Mouse (Mus musculus): ENCODE measurements at regions not wholly inside any gene's neighbourhood (a gene's known extent, or its start where the extent isn't known, plus 50 kb on each side); places are given as distances from the start of the nearest gene placed in this dataset.

GRCm38 (mm10) chr8:89279844-89280243 is 235.9 kb upstream of the Sall1 start:
- peak; percentile 87 for DNase-seq
- no peaks in the 10 kb centered on the region for H3K36me3 ChIP-seq (ENCODE audit: control insufficient read depth, insufficient read depth, low read length)
- no peak overlapping the region for H3K4me3 ChIP-seq (ENCODE audit: insufficient read depth, low read depth, low read length)
- H3K27me3 ChIP-seq (replicated peaks; ENCODE audit: control insufficient read depth, insufficient read depth, low read length) = no peaks in the 10 kb centered on the region
- WGBS = 35% methylated on average over 3 of the region's 3 CpGs
- H3K27ac ChIP-seq (ENCODE audit: insufficient read depth, low read depth, low read length) = peak overlapping the region; percentile 88
- peaks cover 17% of the 10 kb centered on the region for H3K4me1 ChIP-seq (ENCODE audit: control insufficient read depth, insufficient read depth, low read length)
- no peak for TF ChIP-seq CTCF (conservative IDR thresholded peaks at IDR 0.05; ENCODE audit: insufficient read depth, insufficient read length, low read depth, low read length)
- TF ChIP-seq POLR2A (IDR thresholded peaks at IDR 0.05; ENCODE audit: low read depth, low read length) = no peak

- 87% methylated on average over 6 of the region's 6 CpGs for WGBS
These were observed 235.2 kb upstream of the Sall1 start for GRCm38 (mm10) chr8:89279142-89279541.

DNA sequence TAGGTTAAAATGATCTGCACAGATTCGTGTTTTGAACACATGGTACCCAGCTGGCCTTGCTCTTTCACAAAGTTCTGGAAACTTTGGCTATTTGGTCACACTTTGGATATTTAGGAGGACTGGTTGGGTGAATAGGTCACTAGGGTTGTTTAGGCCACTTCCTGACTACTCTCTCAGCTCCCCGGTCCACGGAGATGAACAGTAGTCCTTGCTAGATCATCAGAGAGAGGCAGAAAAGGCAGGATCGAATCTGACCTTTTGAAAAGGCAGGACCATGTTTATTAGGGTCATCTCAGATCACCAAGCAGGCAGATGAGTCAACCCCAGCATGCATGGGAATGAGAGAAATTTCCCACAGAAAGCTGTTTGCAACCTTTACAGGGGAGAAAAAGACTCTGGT is 229.3 kb upstream of the Sall1 start:
- TF ChIP-seq POLR2A (IDR thresholded peaks at IDR 0.05; ENCODE audit: low read depth, low read length) (no peak), CTCF (conservative IDR thresholded peaks at IDR 0.05; ENCODE audit: insufficient read depth, insufficient read length, low read depth, low read length) (no peak)
- no peak overlapping the region for H3K27ac ChIP-seq (ENCODE audit: insufficient read depth, low read depth, low read length)

More at GRCm38 (mm10) chr8:89279142-89279541, 235.2 kb upstream of the Sall1 start:
- no peak for DNase-seq
- Histone ChIP-seq H3K4me3 (ENCODE audit: insufficient read depth, low read depth, low read length) (no peak overlapping the region), H3K27ac (ENCODE audit: insufficient read depth, low read depth, low read length) (no peak overlapping the region), H3K36me3 (ENCODE audit: control insufficient read depth, insufficient read depth, low read length) (no peaks in the 10 kb centered on the region), H3K27me3 (replicated peaks; ENCODE audit: control insufficient read depth, insufficient read depth, low read length) (no peaks in the 10 kb centered on the region), H3K4me1 (ENCODE audit: control insufficient read depth, insufficient read depth, low read length) (peaks cover 13% of the 10 kb centered on the region; the same call in 1 of the 2 replicates)
- TF ChIP-seq POLR2A (IDR thresholded peaks at IDR 0.05; ENCODE audit: low read depth, low read length) (no peak), CTCF (conservative IDR thresholded peaks at IDR 0.05; ENCODE audit: insufficient read depth, insufficient read length, low read depth, low read length) (no peak)

GRCm38 (mm10) chr8:89272381-89272815 is 228.4 kb upstream of the Sall1 start:
- TF ChIP-seq POLR2A (IDR thresholded peaks at IDR 0.05; ENCODE audit: low read depth, low read length) (no peak), CTCF (conservative IDR thresholded peaks at IDR 0.05; ENCODE audit: insufficient read depth, insufficient read length, low read depth, low read length) (no peak)
- no peaks in the 10 kb centered on the region for H3K4me1 ChIP-seq (ENCODE audit: control insufficient read depth, insufficient read depth, low read length)
- no peaks in the 10 kb centered on the region for H3K36me3 ChIP-seq (ENCODE audit: control insufficient read depth, insufficient read depth, low read length)
- H3K27ac ChIP-seq (ENCODE audit: insufficient read depth, low read depth, low read length) = no peak overlapping the region
- peak overlapping the region; percentile 48 for H3K4me3 ChIP-seq (ENCODE audit: insufficient read depth, low read depth, low read length)
- DNase-seq = peak; percentile 30
- WGBS = 4% methylated on average over 28 of the region's 28 CpGs
- H3K27me3 ChIP-seq (replicated peaks; ENCODE audit: control insufficient read depth, insufficient read depth, low read length) = no peaks in the 10 kb centered on the region

More for the DNA sequence above, 229.3 kb upstream of the Sall1 start:
- WGBS = 74% methylated on average over 4 of the region's 4 CpGs
- Histone ChIP-seq H3K4me1 (ENCODE audit: control insufficient read depth, insufficient read depth, low read length) (no peaks in the 10 kb centered on the region), H3K27me3 (replicated peaks; ENCODE audit: control insufficient read depth, insufficient read depth, low read length) (no peaks in the 10 kb centered on the region), H3K4me3 (ENCODE audit: insufficient read depth, low read depth, low read length) (no peak overlapping the region), H3K36me3 (ENCODE audit: control insufficient read depth, insufficient read depth, low read length) (no peaks in the 10 kb centered on the region)
- DNase-seq = no peak

GRCm38 (mm10) chr8:89271381-89272355 is 227.7 kb upstream of the Sall1 start:
- 63% methylated on average over 22 of the region's 22 CpGs for WGBS
- Histone ChIP-seq H3K4me3 (ENCODE audit: insufficient read depth, low read depth, low read length) (peak overlapping the region; percentile 48), H3K27ac (ENCODE audit: insufficient read depth, low read depth, low read length) (no peak overlapping the region), H3K27me3 (replicated peaks; ENCODE audit: control insufficient read depth, insufficient read depth, low read length) (no peaks in the 10 kb centered on the region), H3K36me3 (ENCODE audit: control insufficient read depth, insufficient read depth, low read length) (no peaks in the 10 kb centered on the region), H3K4me1 (ENCODE audit: control insufficient read depth, insufficient read depth, low read length) (no peaks in the 10 kb centered on the region)
- no peak for DNase-seq
- TF ChIP-seq CTCF (conservative IDR thresholded peaks at IDR 0.05; ENCODE audit: insufficient read depth, insufficient read length, low read depth, low read length) (no peak), POLR2A (IDR thresholded peaks at IDR 0.05; ENCODE audit: low read depth, low read length) (no peak)

DNA sequence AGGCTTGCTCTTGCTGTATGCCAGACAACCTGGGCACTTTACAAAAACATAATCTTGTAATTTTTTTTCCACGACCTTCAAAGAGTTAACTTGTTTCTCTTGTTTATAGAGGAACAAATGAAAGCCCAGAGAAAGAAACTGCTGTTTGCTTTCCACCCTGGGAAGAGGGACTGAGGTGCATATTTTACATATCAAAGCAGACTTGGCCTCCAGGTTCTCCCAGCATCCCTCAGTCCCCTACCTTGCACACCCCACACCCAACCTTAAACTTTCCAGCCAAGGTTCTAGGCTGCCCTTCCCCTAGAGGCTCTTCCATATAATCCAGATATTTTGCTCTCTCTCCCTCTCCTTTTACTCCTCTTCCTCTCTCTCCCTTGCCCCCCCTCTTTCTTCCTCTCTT is 226.0 kb upstream of the Sall1 start:
- Histone ChIP-seq H3K36me3 (ENCODE audit: control insufficient read depth, insufficient read depth, low read length) (no peaks in the 10 kb centered on the region), H3K27me3 (replicated peaks; ENCODE audit: control insufficient read depth, insufficient read depth, low read length) (no peaks in the 10 kb centered on the region), H3K27ac (ENCODE audit: insufficient read depth, low read depth, low read length) (no peak overlapping the region), H3K4me3 (ENCODE audit: insufficient read depth, low read depth, low read length) (no peak overlapping the region), H3K4me1 (ENCODE audit: control insufficient read depth, insufficient read depth, low read length) (no peaks in the 10 kb centered on the region)
- 59% methylated on average over 1 of the region's 1 CpGs for WGBS
- no peak for DNase-seq
- TF ChIP-seq POLR2A (IDR thresholded peaks at IDR 0.05; ENCODE audit: low read depth, low read length) (no peak), CTCF (conservative IDR thresholded peaks at IDR 0.05; ENCODE audit: insufficient read depth, insufficient read length, low read depth, low read length) (no peak)

DNA sequence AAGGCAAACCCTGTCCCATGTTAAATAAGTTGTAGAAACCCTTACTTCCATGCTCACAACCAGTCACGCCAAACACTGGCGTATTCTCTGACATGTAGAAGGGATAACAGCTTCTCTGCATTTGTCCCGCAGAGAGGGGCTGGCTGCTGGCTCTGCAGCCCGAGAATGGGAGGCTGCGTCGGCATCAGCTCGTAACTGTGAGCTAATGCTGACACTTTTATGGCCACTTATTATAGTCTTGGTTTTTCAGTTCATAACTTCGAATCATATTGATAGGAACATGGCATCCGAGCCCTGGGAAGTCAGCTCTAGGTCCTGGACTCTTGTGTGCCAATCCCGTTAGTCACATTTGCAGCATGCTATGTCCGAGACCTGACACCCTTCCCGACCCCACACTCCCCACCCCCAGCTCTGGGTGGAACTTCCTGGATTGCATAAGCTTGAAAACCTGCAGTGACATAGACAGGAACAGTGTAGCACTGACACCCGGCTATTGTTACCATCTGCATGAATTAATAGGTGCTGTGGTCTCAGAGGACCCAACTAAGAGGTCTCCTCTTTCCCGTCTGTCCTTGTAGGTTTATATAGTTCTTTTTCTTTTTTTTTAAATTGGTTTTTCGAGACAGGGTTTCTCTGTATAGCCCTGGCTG is 217.3 kb upstream of the Sall1 start:
- no peak for TF ChIP-seq POLR2A (IDR thresholded peaks at IDR 0.05; ENCODE audit: low read depth, low read length)
- TF ChIP-seq CTCF (conservative IDR thresholded peaks at IDR 0.05; ENCODE audit: insufficient read depth, insufficient read length, low read depth, low read length) = no peak
- H3K27ac ChIP-seq (ENCODE audit: insufficient read depth, low read depth, low read length) = no peak overlapping the region

More for the DNA sequence above, 217.3 kb upstream of the Sall1 start:
- Histone ChIP-seq H3K4me3 (ENCODE audit: insufficient read depth, low read depth, low read length) (no peak overlapping the region), H3K36me3 (ENCODE audit: control insufficient read depth, insufficient read depth, low read length) (no peaks in the 10 kb centered on the region), H3K4me1 (ENCODE audit: control insufficient read depth, insufficient read depth, low read length) (no peaks in the 10 kb centered on the region), H3K27me3 (replicated peaks; ENCODE audit: control insufficient read depth, insufficient read depth, low read length) (no peaks in the 10 kb centered on the region)
- WGBS = 67% methylated on average over 15 of the region's 15 CpGs
- DNase-seq = no peak

Measured in kidney, adult 2 months (tissue).